Mouse (Mus musculus): Measurements from ENCODE around the gene Btnl4.
A peak's percentile ranks its signal among the peaks of the same experiment; 100 is the strongest.
"Not testable (repeated sequence)": the region's sequence is repeated elsewhere in the genome, so short reads cannot be mapped to it uniquely, and the experiment has no call there.

Btnl4 gene

DNA sequence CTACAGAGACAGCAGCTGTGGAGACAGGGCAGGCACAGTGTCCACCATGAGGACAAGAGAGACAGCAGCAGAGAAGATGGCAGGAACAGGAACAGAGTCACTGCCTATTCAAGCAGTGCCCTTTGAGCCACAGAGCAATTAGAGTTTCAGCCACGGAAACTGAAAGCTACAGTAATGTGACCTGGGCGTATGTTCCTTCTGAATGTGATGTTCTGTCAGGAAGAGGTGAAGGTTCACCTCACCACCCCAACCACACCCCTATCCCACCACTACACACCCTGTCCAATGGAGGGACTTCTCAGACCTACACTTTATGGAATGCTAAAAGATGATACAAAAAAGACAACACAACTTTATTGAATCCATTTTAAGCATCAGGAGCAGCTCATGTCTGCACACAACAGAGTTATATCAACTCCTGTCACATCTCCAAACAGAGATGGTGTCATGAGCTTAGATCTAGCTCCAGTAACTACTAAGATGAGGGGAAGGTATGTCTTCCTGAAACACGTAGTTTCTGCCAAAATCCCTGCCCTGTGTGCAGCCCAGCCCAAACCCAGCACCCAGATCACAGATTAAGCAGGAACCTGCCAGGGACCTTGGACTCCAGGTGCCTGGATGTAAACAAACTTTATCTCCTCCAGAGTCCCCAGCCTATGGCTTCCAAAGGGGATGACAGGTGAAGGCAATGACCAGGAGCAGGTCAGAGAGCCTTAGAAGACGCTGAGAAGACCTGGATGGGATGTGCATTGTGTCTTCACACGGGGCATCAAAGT, at the start of gene Btnl4:
Btnl4 (minus strand) TSS at position 81 of the 776 bp plus-strand sequence.
- DNase-seq (ENCODE audit: low spot score in 2 of 2), result not testable (repeated sequence)

DNA sequence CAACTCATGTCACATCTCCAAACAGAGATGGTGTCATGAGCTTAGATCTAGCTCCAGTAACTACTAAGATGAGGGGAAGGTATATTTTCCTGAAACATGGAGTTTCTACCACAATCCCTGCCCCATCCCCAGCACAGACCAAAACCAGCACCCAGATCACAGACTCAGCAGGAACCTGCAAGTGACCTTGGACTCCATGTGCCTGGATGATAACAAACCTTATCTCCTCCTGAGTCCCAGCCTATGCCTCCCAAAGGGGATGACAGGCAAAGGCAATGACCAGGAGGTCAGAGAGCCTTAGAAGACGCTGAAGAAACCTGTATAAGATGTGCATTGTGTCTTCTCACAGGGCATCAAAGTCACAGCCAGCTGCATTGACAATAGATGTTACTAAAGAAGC, 41.9 kb upstream of the Btnl4 start:
- no peak for DNase-seq (ENCODE audit: low spot score in 2 of 2)

DNA sequence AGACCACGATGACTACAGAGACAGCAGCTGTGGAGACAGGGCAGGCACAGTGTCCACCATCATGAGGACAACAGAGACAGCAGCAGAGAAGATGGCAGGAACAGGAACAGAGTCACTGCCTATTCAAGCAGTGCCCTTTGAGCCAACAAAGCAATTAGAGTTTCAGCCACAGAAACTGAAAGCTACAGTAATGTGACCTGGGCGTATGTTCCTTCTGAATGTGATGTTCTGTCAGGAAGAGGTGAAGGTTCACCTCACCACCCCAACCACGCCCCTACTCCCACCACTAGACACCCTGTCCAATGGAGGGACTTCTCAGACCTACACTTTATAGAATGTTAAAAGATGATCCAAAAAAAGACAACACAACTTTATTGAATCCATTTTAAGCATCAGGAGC, 41.5 kb upstream of the Btnl4 start:
- not testable (repeated sequence) for DNase-seq (ENCODE audit: low spot score in 2 of 2)

DNA sequence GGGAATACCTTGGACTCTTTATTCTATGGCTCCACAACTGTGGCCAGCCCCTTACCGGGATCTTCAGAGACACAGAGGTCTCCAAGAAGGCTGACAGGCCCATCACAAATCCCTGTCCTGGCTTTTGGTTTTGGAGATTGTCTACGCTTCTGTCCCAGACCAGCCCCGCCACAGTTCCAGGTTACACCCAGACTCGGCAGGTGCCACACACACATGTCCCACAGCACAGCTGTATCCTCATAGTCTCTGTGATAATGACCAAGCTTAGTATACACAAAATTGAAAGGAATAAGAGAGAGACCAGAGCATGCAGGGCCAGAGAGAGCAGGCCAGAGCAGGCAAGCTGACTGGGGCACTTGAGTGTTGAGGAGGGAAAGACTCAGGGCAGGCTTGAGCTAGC, 40.7 kb upstream of the Btnl4 start:
- no peak for DNase-seq (ENCODE audit: low spot score in 2 of 2)

DNA sequence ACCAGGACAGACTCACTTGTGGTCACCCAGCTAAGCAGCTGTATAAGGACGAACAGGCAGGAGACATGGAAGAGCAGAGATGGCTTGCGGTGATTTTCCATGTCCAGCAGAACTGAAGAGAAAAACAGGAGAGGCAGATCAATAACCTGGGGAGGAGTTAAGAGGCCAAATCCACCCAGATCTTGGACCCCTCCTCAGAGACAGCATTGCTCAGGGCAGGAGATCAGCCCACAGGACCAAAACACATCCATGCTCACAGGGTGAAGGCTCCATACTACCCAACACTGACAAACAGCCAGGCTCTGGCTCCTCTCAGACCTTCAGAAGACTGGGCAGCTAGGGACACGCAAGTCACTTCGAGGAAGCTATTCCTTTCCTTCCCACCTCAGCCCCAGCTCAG, 40.1 kb upstream of the Btnl4 start, which contains the start of gene Btnl6:
Btnl6 (minus strand) TSS at position 101 of the 400 bp plus-strand sequence.
- DNase-seq (ENCODE audit: low spot score in 2 of 2), result no peak

DNA sequence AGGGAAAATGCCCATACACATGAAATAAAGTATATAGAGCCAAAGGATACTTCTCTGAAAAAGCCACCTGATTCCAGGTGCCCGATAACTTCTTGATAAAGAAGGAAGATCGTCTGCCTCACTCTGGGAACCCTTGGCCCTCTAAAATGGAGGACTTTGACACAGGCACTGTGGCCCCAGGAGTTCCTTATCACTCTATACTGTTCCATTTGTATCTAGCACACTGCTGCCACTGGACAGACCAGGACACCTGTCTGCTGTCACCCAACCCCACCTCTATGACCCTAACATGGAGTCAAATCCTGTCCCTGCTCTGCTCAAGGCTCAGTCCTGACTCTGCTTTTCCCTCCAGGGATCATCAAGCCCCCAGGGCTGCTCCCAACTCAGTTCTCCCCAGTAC, 39.4 kb upstream of the Btnl4 start:
- DNase-seq (ENCODE audit: low spot score in 2 of 2), result no peak

DNA sequence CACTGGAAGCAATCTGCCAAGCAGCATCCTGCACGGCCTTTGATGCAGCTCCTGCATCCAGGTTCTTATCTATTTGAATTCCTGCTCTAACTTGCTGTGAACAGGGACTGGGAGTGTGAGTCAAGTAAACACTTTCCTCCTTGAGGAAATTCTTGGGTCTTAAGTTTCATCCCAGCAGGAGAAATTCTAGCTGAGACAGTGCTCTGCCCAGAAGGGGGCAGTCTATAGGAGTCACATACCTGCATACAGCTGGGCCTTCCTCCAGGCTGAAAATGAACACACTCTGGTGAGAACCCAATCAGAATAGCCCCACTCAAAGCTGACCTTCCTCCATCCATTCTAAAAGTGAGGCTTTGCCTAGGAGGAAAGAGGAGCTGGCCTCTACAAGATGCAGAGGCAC, 34.6 kb upstream of the Btnl4 start:
- not testable (repeated sequence) for DNase-seq (ENCODE audit: low spot score in 2 of 2)

DNA sequence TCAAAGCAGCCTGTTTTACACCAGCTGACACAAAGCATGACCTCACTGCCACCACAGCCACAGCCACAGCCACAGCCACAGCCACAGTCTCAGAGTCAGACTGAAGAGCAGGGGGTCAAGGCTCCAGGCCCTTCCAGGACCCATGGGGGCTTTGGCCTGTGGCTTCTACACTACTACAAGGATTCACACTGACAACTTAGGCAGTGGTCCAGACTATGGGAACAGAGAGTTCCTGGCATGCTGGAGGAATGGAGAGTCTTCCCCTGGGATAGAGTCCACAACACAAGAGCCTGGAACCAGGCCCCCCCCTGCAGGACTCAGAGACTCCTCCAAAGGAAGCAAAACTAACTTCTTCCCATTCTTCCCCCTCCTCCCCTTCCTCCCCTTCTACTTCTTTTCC, 30.5 kb upstream of the Btnl4 start:
- no peak for DNase-seq (ENCODE audit: low spot score in 2 of 2)

DNA sequence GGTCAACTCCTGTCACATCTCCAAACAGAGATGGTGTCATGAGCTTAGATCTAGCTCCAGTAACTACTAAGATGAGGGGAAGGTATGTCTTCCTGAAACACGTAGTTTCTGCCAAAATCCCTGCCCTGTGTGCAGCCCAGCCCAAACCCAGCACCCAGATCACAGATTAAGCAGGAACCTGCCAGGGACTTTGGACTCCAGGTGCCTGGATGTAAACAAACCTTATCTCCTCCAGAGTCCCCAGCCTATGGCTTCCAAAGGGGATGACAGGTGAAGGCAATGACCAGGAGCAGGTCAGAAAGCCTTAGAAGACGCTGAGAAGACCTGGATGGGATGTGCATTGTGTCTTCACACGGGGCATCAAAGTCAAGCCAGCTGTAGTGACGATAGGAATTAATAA, 20.6 kb upstream of the Btnl4 start:
- not testable (repeated sequence) for DNase-seq (ENCODE audit: low spot score in 2 of 2)

DNA sequence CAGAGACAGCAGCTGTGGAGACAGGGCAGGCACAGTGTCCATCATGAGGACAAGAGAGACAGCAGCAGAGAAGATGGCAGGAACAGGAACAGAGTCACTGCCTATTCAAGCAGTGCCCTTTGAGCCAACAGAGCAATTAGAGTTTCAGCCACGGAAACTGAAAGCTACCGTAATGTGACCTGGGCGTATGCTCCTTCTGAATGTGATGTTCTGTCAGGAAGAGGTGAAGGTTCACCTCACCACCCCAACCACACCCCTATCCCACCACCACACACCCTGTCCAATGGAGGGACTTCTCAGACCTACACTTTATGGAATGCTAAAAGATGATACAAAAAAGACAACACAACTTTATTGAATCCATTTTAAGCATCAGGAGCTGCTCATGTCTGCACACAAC, 20.2 kb upstream of the Btnl4 start:
- DNase-seq (ENCODE audit: low spot score in 2 of 2), result not testable (repeated sequence)

DNA sequence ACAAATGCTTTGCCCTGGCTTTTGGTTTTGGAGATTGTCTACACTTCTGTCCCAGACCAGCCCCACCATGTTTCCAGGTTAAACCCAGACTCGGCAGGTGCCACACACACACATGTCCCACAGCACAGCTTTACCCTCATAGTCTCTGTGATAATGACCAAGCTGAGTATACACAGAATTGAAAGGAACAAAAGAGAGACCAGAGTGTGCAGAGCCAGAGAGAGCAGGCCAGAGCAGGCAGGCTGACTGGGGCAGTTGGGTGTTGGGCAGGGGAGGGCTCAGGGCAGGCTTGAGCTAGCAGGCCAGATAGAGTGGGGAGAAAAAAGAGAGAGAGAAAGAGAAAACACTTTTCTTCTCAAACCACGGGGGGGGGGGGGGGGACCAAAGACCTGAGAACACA, 19.4 kb upstream of the Btnl4 start:
- DNase-seq (ENCODE audit: low spot score in 2 of 2), result no peak

DNA sequence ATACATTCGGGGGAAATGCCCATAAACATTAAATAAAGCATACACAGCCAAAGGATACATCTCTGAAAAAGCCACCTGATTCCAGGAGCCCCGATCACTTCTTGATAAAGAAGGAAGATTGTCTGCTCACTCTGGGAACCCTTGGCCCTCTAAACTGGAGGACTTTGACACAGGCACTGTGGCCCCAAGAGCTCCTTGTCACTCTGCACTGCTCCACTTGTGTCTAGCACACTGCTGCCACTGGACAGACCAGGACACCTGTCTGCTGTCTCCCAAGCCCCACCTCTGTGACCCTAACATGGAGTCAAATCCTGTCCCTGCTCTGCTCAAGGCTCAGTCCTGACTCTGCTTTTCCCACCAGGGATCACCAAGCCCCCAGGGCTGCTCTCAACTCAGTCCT, 18.0 kb upstream of the Btnl4 start:
- DNase-seq (ENCODE audit: low spot score in 2 of 2), result not testable (repeated sequence)

DNA sequence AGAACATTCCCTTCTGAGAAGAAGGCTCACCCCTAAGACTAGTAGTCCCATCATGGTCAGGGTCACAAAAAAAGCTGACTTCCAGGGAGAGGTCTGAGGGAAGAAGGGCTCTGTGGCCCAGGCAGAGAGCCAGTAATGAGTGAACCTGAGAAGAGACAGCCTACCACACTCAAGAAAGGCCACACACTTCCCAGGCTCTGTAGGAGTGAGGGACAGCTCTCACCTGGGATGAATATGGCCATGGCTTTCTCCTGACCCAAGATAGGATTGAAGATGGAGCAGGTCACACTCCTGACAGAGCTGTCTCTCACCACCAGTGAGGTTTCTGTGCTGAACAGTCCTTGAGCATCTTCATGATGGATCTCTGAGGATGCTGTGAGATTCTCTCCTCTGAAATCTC, 15.7 kb upstream of the Btnl4 start:
- no peak for DNase-seq (ENCODE audit: low spot score in 2 of 2)

DNA sequence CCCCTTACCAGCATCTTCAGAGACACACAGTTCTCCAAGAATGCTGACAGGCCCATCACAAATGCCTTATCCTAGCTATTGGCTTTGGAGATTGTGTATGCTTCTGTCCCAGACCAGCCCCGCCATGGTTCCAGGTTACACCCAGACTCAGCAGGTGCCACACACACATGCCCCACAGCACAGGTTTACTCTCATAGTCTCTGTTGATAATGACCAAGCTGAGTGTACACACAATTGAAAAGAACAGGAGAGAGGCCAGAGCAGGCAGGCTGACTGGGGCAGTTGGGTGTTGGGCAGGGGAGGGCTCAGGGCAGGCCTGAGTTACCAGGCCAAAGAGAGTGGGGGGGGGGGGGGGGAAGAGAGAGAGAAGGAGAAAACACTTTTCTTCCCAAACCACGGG, 691 bp downstream of the Btnl4 start:
- DNase-seq (ENCODE audit: low spot score in 2 of 2), result no peak

DNA sequence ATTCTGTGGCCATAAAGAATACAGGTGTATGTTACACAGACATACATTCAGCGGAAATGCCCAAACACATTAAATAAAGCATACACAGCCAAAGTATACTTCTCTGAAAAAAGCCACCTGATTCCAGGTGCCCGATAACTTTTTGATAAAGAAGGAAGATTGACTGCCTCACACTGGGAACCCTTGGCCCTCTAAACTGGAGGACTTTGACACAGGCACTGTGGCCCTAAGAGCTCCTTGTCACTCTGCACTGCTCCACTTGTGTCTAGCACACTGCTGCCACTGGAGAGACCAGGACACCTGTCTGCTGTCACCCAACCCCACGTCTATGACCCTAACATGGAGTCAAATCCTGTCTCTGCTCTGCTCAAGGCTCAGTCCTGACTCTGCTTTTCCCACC, 2.1 kb downstream of the Btnl4 start:
- DNase-seq (ENCODE audit: low spot score in 2 of 2), result no peak

DNA sequence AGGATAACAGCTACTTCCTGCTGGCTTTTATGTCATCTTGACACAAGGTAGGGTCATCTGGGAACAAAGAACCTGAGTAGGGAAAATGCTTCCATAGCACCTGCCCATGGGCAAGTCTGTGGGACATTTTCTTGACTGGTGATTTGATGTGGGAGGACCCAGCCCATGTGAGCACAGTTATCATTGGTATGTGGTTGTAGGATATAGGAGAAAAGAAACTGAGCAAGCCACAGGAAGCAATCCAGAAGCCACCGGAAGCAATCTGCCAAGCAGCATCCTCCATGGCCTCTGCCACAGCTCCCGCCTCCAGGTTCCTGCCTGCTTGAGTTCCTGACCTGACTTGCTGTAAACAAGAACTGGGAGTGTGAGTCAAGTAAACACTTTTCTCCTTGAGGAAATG, 6.6 kb downstream of the Btnl4 start:
- no peak for DNase-seq (ENCODE audit: low spot score in 2 of 2)

DNA sequence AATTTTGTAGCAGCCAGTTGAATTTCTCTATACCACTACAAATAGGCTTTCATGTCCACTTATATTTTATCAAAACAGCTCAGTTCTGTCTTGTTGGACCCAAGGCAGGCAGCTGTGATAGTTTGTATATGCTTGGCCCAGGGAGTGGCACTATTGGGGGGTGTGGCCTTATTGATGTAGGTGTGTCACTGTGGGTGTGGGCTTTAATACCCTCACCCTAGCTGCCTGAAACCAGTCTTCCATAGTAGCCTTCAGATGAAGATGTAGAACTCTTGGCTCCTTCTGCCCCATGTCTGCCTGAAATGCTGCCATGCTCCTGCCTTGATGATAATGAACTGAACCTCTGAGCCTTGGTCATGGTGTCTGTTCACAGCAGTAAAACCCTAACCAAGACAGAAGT, 11.2 kb downstream of the Btnl4 start:
- not testable (repeated sequence) for DNase-seq (ENCODE audit: low spot score in 2 of 2)

DNA sequence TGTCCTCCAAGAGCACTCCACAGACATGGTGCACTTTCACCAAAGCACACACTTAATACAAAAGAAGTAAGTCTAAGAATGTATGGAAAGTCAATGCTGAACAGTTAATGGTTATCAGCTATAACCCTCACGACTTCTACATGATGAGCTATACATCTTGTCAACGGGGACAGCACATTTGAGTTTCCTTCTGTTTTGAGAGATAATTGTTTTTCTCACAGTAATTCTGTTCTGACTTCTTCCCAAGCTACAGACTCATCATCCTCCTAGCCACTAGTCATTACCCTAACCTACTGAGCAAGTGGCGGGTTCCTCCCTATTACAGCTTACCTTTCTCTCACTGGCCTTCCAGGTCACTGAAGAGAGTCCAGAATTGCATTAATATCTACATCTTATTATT, 17.9 kb downstream of the Btnl4 start:
- DNase-seq (ENCODE audit: low spot score in 2 of 2), result no peak

DNA sequence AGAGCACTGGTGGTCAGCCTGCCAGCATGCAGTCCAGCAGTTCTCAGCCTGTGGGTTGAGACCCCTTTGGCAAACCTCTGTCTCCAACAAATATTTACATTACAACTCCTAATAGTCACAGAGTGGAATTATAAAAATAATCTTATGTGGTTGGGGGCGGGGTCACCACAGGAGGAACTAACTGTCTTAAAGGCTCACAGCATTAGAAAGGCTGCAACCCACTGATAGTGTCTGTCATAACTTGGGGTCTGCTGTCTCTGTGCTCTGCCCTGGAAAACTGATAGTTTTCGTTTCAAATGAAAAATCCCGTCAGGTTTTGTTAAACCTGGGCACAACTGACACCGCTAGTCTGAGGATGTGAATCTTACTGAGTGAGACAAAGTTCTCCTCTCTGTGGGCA, 19.4 kb downstream of the Btnl4 start:
- no peak for DNase-seq (ENCODE audit: low spot score in 2 of 2)

DNA sequence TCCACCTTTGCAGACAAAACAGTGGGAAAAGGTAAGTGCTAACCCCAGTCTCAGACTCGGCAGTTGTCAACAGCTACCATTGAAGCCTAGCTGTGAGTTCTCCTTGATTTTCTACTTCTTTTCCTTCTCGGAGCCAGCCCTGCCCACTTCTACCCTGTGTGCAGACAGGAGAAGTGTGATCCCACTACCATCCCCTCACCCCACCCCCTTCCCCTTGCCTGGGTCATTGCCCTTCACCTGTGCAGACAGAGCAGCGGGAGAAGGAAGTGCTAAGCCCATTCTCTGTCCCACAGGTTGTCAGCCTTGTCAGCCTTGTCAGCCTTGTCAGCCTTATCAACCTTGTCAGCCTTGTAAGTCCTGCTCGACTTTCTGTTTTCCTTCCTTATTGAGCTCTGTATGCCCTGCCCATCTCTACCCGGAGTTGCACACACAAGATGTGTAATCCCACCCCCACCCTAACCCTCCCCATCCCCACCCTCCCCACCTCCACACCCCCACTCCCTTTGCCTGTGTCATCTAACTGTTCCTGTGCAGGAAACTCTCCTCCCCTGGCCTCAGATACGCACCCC, 28.6 kb downstream of the Btnl4 start:
- DNase-seq (ENCODE audit: low spot score in 2 of 2), result no peak

DNA sequence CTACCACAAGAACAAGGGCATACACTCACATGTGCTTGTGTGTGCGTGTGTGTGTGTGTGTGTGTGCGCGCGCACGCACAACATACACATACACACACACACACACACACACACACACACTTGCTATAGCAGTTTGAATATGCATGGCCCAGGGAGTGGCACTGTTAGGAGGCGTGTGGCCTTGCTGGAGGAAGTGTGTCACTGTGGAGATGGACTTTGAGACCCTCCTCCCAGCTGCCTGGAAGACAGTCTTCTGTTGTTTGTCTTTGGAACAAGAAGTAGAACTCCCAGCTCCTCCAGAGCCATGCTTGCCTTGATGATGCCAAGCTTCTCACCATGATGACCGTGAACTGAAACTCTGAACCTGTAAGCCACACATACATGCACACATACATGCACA, 35.1 kb downstream of the Btnl4 start:
- no peak for DNase-seq (ENCODE audit: low spot score in 2 of 2)

DNA sequence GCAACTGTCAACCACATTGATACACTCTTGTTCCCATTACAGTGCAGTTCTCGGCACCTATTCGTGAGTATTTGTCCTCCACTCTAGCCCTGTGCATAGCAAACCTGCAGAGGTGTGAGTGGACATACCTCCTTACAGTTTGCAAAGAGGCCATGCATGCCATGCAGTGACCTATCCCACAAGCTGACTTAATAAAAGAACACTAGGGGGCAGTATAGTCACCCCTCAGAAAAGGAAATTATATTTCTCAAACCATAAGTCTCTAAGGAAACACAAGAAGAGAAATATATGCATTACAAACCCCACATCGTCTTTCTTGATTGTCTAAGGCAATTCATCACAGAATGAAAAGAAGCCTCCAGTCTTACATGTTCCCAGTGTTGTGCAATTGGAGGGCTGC, 37.3 kb downstream of the Btnl4 start:
- no peak for DNase-seq (ENCODE audit: low spot score in 2 of 2)

DNA sequence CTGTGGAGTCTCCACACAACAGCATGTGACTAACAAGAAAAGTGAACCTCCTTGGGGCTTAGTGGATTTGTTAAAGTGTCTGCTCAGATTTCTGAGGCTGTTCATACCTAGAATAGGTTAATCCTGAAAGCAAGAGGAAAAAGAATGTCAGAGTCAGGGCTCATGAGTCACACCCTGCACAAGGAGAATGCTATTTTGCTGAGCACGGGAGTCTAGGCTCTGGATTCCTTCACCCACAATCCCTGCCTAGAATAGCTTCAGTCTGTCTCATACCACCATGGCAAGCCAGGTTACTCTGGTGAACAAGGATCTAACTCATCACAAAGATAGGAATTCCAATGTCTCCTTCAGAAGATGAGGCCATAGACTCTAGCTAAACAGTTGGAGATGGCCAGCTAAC, 38.5 kb downstream of the Btnl4 start:
- peak; percentile 9 for DNase-seq (ENCODE audit: low spot score in 2 of 2)

DNA sequence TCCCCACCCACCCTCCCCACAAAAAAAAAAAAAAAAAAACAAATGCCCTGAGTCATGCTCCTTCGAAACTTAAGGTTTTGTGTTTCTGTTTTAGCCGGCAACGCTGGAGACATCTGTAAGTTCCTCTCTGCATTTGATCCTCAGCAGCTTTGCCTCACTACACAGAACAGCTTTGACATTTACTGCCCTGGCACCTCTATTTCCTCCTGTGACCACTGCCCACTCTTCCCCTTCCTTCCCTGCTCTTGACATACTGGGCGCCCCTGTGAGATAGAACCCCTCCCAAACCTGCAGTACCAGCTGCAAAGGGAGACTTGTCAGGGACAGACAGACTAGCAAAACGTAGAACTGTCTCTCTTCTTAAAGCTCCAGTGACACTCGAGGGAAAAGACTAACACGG, 39.5 kb downstream of the Btnl4 start:
- DNase-seq (ENCODE audit: low spot score in 2 of 2), result peak in 1 of 2 experiments; percentile 4
